Mouse (Mus musculus) lung, postnatal 0 days (tissue): ENCODE data around the gene Tekt1.

Experiments used
- CTCF ChIP-seq: IDR thresholded peaks from 2 replicates; pipeline ENCODE4 v1.5.1; 2016; ENCODE audit warnings: antibody characterized with exemption, mild to moderate bottlenecking
- EP300 ChIP-seq: IDR thresholded peaks from 2 replicates; pipeline ENCODE4 v1.6.1; 2016; ENCODE audit warnings: antibody characterized with exemption, mild to moderate bottlenecking, control low read depth

DNA sequence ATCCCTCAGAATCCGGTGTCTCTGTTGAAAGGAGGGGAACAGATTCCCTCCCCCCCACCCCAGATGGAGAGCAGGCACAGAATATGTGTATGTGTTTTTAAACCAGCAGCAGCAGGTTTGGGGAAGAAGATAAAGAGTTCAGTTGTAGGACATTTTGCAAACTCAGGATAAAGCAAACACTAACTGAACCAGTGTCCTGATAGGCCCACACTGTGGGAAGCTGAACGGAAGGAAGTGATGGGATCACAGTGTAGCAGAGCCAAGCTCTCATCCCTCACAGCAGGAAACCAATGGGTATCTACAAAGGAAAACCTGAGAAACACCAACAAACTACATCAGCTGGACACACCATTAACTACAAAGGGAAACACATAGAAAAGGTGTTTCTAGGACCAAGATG lies 14.3 kb upstream of the Tekt1 start:
- TF ChIP-seq CTCF (no peak), EP300 (no peak)
